Mouse (Mus musculus) megakaryocyte, embryonic 14.5 days (primary cell): ENCODE data around the gene Homer1.

Experiments
- FLI1 ChIP-seq: IDR thresholded peaks from 2 replicates; pipeline ENCODE4 v1.6.1; 2012; ENCODE audit warnings: low read length, inconsistent platforms, mixed read lengths
- GATA1 ChIP-seq: IDR thresholded peaks from 3 replicates; pipeline ENCODE4 v1.6.1; 2012; ENCODE audit warnings: mixed read lengths, low read length, inconsistent platforms, borderline replicate concordance

DNA sequence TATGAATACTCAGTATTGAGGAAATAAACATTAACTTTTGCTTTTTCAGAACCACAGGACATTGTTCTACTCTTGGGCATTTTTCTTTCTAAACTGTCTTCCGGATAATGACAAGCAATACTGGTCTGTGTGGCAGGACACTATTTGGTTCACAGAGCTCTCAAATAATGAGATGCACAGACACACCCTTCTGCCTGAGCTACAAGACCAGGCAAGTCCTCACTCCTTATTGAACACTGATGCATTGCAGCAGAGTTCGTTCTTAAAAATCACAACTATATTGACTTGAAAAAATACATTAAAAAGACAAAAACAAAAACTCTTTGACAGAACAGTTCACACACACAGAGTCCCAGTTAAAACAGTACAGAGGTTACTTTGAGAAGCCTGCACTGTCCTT, 123.8 kb downstream of the Homer1 start:
- TF ChIP-seq GATA1 = no peak
- no peak for TF ChIP-seq FLI1
